Mouse (Mus musculus) neural tube, embryonic 14.5 days (tissue): ENCODE measurements around the gene Ripor1. TPM values are rescaled to one million over a fixed set of nuclear protein-coding genes. Genes with fewer than 3 reads are reported as not detected.

Experiments used
- ATAC-seq: fragments of 200-750 bp; cut with Nextera tagmentation; 2 replicates; pipeline ENCODE4 v1.8.0; 2017; ENCODE audit warnings: low read depth, mild to moderate bottlenecking, moderate TSS enrichment, moderate library complexity
- H3K27ac ChIP-seq: fragments of 300-500 bp; sonication (generic); 2 replicates; pipeline ENCODE4 v1.5.1; 2014; ENCODE audit warnings: low read depth, mild to moderate bottlenecking, control low read depth, low read length, moderate library complexity, mixed read lengths
- H3K27me3 ChIP-seq: fragments of 300-500 bp; sonication (generic); 2 replicates; pipeline ENCODE4 v1.6.1; 2014; ENCODE audit warnings: low read length; ENCODE audit not compliant: control insufficient read depth, insufficient read depth
- H3K36me3 ChIP-seq: fragments of 300-500 bp; sonication (generic); 2 replicates; pipeline ENCODE4 v1.6.1; 2014; ENCODE audit warnings: low read length, mixed read lengths; ENCODE audit not compliant: control insufficient read depth, insufficient read depth
- H3K4me1 ChIP-seq: fragments of 300-500 bp; sonication (generic); 2 replicates; pipeline ENCODE4 v1.6.1; 2014; ENCODE audit warnings: low read length; ENCODE audit not compliant: control insufficient read depth, insufficient read depth
- H3K4me2 ChIP-seq: fragments of 300-500 bp; sonication (generic); 2 replicates; pipeline ENCODE4 v1.6.1; 2014; ENCODE audit warnings: mild to moderate bottlenecking, low read depth, low read length, control low read depth
- H3K4me3 ChIP-seq: fragments of 300-500 bp; sonication (generic); 2 replicates; pipeline ENCODE4 v1.5.1; 2014; ENCODE audit warnings: low read depth, low read length, control low read depth, mixed read lengths
- H3K9ac ChIP-seq: fragments of 300-500 bp; sonication (generic); replicated peaks from 2 replicates; pipeline ENCODE4 v1.6.1; 2014; ENCODE audit warnings: low read depth, mild to moderate bottlenecking, control low read depth, low read length, mixed read lengths
- H3K9me3 ChIP-seq: fragments of 300-500 bp; sonication (generic); 2 replicates; pipeline ENCODE4 v1.6.1; 2016; ENCODE audit warnings: low read length; ENCODE audit not compliant: control insufficient read depth
- WGBS: fragments of 180-500 bp; shearing (Covaris S2); extraction: QIAGEN DNeasy Blood & Tissue Kit; methylation state at CpG from one replicate; pipeline ENCODE4 v1.1.7; 2014; 5-methylcytosine and 5-hydroxymethylcytosine counted together
- microRNA counts: library from miRNA; unstranded; fragments of <30 nt; microRNA quantifications from one replicate; lab custom pipeline; 2016
- microRNA-seq: library from miRNA; unstranded; fragments of <30 nt; microRNA quantifications from one replicate; pipeline ENCODE4, GENCODE M21; 2016
- polyA plus RNA-seq: library from polyadenylated mRNA; unstranded; fragments of >200 nt; fragmentation: Nextera tagmentation; extraction: Ambion mirVana; gene quantifications from 2 replicates; pipeline ENCODE4 v1.2.1, GENCODE M21; 2014

Gene Ripor1
- polyA plus RNA-seq, 1 experiment from 2014 or later, result 25.8 TPM

- Histone ChIP-seq H3K4me3 (no peak overlapping the region), H3K4me1 (no peaks in the 10 kb centered on the region), H3K4me2 (no peak overlapping the region), H3K9me3 (no peaks in the 10 kb centered on the region), H3K27me3 (no peaks in the 10 kb centered on the region), H3K36me3 (no peaks in the 10 kb centered on the region; the same call in 1 of the 2 replicates), H3K27ac (no peak overlapping the region), H3K9ac (no peak overlapping the region)
- no peak for ATAC-seq
Observed at GRCm38 (mm10) chr8:105657641-105658040, 52.6 kb downstream of the Ripor1 start.

GRCm38 (mm10) chr8:105661167-105661566 is 56.1 kb downstream of the Ripor1 start:
- H3K9ac ChIP-seq, result no peak overlapping the region
- H3K27me3 ChIP-seq, result no peaks in the 10 kb centered on the region
- 85% methylated on average over 3 of the region's 3 CpGs for WGBS
- H3K4me1 ChIP-seq, result no peaks in the 10 kb centered on the region
- peaks cover 21% of the 10 kb centered on the region for H3K36me3 ChIP-seq
- ATAC-seq, result no peak
- H3K4me2 ChIP-seq, result no peak overlapping the region
- H3K9me3 ChIP-seq, result no peaks in the 10 kb centered on the region
- no peak overlapping the region for H3K4me3 ChIP-seq
- no peak overlapping the region for H3K27ac ChIP-seq

MicroRNAs encoded within 50 kb of the gene (microRNA counts, 519-probe panel; counts per million panel counts)
- microRNA mmu-miR-1966 (lab: Ali Mortazavi, UCI), result not detected

Small RNA genes lying within 50 kb of the gene (microRNA-seq; reads per million reads assigned to microRNA genes)
- not detected for gene Mir1966

Other genes starting within 250 kb of the Ripor1 start
- 2.3 and 2.6 TPM in 2 replicates for gene Plekhg4, start 232.0 kb upstream of the Ripor1 start, polyA plus RNA-seq
- gene Kctd19, start 191.8 kb upstream of the Ripor1 start, polyA plus RNA-seq, result not detected in 2 replicates
- gene Lrrc36, start 191.7 kb upstream of the Ripor1 start, polyA plus RNA-seq, result 0.16 and 0.43 TPM in 2 replicates
- gene Tppp3, start 133.7 kb upstream of the Ripor1 start, polyA plus RNA-seq, result 189 and 259 TPM in 2 replicates
- 27.9 and 32.5 TPM in 2 replicates for gene Zdhhc1, start 108.4 kb upstream of the Ripor1 start, polyA plus RNA-seq
- 0.94 and 1.2 TPM in 2 replicates for gene Hsd11b2, start 86.5 kb upstream of the Ripor1 start, polyA plus RNA-seq
- gene Atp6v0d1, start 39.2 kb upstream of the Ripor1 start, polyA plus RNA-seq, result 235 and 254 TPM in 2 replicates
- gene Ctcf, start 31.3 kb downstream of the Ripor1 start, polyA plus RNA-seq, result 81.3 and 85.6 TPM in 2 replicates
- 0.71 and 1.3 TPM in 2 replicates for gene Agrp, start 32.1 kb downstream of the Ripor1 start, polyA plus RNA-seq
- gene Carmil2, start 81.0 kb downstream of the Ripor1 start, polyA plus RNA-seq, result 21.7 and 22.3 TPM in 2 replicates
- gene Acd, start 95.8 kb downstream of the Ripor1 start, polyA plus RNA-seq, result 79.5 and 83.9 TPM in 2 replicates
- gene Pard6a, start 95.9 kb downstream of the Ripor1 start, polyA plus RNA-seq, result 48.1 and 60.6 TPM in 2 replicates
- 0.30 and 0.42 TPM in 2 replicates for gene 4933405L10Rik, start 102.4 kb downstream of the Ripor1 start, polyA plus RNA-seq
- 9.5 and 11.6 TPM in 2 replicates for gene Enkd1, start 103.0 kb downstream of the Ripor1 start, polyA plus RNA-seq
- 52.9 and 67.9 TPM in 2 replicates for gene Gfod2, start 153.4 kb downstream of the Ripor1 start, polyA plus RNA-seq
- gene Ranbp10, start 222.1 kb downstream of the Ripor1 start, polyA plus RNA-seq, result 13.6 and 14.7 TPM in 2 replicates
- 0.26 and 0.28 TPM in 2 replicates for gene Tsnaxip1, start 222.5 kb downstream of the Ripor1 start, polyA plus RNA-seq
- gene Cenpt, start 248.0 kb downstream of the Ripor1 start, polyA plus RNA-seq, result 49.6 and 51.4 TPM in 2 replicates
- 44.1 and 54.1 TPM in 2 replicates for gene Thap11, start 249.9 kb downstream of the Ripor1 start, polyA plus RNA-seq